Mouse (Mus musculus) C2C12 (cell line): ENCODE measurements around the gene Crygd.

Experiments
- CTCF ChIP-seq: IDR thresholded peaks from one replicate; pipeline ENCODE4 v1.5.1; 2011; ENCODE audit not compliant: control insufficient read depth, insufficient read depth, insufficient read length
- MAX ChIP-seq: IDR thresholded peaks from one replicate; pipeline ENCODE4 v1.6.1; 2011; ENCODE audit warnings: mild to moderate bottlenecking, control low read depth
- MYOG ChIP-seq: IDR thresholded peaks from one replicate; pipeline ENCODE4 v1.6.1; 2011; ENCODE audit not compliant: control insufficient read depth, insufficient read length; ENCODE audit errors: extremely low read depth

GRCm38 (mm10) chr1:65088567-65089356, 25.5 kb upstream of the Crygd start:
- TF ChIP-seq MYOG (no peak), CTCF (no peak), MAX (no peak)
